Mouse (Mus musculus): ENCODE measurements around the gene Rab43.

The Rab43 gene

GRCm38 (mm10) chr6:87750184-87750910, 61.6 kb downstream of the Rab43 start:
- DNase-seq (ENCODE audit: low read depth, low spot score), result no peak

- peak; percentile 88 for DNase-seq (ENCODE audit: low read depth, low spot score)
These were observed 63.4 kb downstream of the Rab43 start for GRCm38 (mm10) chr6:87748531-87748930.

GRCm38 (mm10) chr6:87748078-87748477, 63.9 kb downstream of the Rab43 start:
- no peak for DNase-seq (ENCODE audit: low read depth, low spot score)

- DNase-seq (ENCODE audit: low read depth, low spot score), result no peak
These were observed 65.1 kb downstream of the Rab43 start for GRCm38 (mm10) chr6:87746849-87747248.

GRCm38 (mm10) chr6:87746059-87746458, 65.9 kb downstream of the Rab43 start:
- DNase-seq (ENCODE audit: low read depth, low spot score), result no peak

- DNase-seq (ENCODE audit: low read depth, low spot score), result no peak
These were observed 66.7 kb downstream of the Rab43 start for GRCm38 (mm10) chr6:87745301-87745700.

GRCm38 (mm10) chr6:87744632-87745031, 67.3 kb downstream of the Rab43 start:
- no peak for DNase-seq (ENCODE audit: low read depth, low spot score)

- DNase-seq (ENCODE audit: low read depth, low spot score), result no peak
These were observed 68.7 kb downstream of the Rab43 start for GRCm38 (mm10) chr6:87743281-87743680.

GRCm38 (mm10) chr6:87742804-87743203, 69.2 kb downstream of the Rab43 start:
- DNase-seq (ENCODE audit: low read depth, low spot score), result peak; percentile 85

- DNase-seq (ENCODE audit: low read depth, low spot score), result no peak
These were observed 70.0 kb downstream of the Rab43 start for GRCm38 (mm10) chr6:87741978-87742377.

- no peak for DNase-seq (ENCODE audit: low read depth, low spot score)
These were observed 71.5 kb downstream of the Rab43 start for GRCm38 (mm10) chr6:87740496-87740895.

GRCm38 (mm10) chr6:87739898-87740297, 72.1 kb downstream of the Rab43 start:
- no peak for DNase-seq (ENCODE audit: low read depth, low spot score)

Data from R1 (cell line).